Mouse (Mus musculus): ENCODE measurements around the gene Epn1. TPM values are rescaled to one million over a fixed set of nuclear protein-coding genes. Genes with fewer than 3 reads are reported as not detected.

Gene Epn1
- polyA plus RNA-seq, 1 experiment: 1,596 TPM

DNA sequence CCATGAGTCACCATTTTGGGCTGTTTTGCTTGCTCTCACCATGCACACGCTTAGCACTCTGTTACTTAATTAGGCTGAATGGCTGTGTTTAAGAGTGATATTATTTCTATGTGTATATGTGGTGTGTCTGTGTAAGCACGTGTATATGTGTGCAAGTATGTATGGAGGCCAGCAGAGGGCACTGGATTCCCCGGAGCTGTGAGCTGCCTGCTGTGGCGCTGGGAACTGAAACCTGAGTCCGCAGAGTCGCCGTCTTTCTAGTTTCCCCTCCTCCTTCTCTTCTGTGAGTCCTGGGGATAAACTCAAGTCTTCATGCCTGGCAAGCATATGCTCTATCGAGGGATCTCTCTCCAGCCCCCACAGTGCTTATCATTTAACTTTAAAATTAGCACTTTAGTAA lies 29.3 kb downstream of the Epn1 start:
- TF ChIP-seq GATA1 (IDR thresholded peaks at IDR 0.05; ENCODE audit: low read length): no peak

DNA sequence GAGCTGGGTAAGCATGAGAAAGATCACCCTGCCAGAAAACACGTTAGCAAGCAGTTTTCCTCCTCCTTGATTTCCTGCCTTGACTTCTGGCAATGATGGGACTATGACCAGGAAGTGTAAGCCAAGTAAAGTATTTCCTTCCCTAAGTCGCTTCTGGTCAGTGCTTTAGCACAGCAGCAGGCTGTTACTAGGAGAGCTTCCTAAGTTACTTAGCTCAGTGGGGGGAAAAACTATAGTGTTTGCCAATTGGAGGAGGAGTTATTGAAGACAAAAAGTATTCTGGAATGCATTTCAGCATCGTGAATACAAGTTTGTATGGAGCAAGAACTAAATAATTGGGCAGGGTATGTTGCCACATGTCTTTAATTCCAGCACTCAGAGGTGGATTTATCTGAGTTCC lies 32.7 kb downstream of the Epn1 start:
- TF ChIP-seq GATA1 (IDR thresholded peaks at IDR 0.05; ENCODE audit: low read length): no peak

DNA sequence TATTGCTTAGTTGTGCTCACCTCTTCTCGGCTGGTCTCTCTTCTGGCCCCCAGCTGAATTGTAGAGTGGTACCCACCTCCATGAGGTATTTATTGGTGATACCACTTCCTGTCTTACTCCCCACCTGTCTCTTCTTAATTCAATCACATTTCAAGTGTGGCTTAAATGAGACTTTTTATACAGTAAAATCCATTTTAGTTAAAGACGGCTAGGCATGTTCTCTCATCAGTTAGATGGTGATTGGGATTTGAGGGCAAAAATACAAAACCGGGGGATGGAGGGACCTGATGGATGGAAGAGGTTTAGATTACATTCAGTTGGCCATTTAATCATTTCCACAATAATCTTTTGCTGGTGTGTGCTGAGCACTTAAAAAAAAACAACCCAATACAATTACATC lies 36.8 kb downstream of the Epn1 start, which contains the start of gene Rfpl4:
Gene Rfpl4, minus strand, starts transcription at position 101 of the 400 bp plus-strand sequence.
- no peak for TF ChIP-seq GATA1 (IDR thresholded peaks at IDR 0.05; ENCODE audit: low read length)

DNA sequence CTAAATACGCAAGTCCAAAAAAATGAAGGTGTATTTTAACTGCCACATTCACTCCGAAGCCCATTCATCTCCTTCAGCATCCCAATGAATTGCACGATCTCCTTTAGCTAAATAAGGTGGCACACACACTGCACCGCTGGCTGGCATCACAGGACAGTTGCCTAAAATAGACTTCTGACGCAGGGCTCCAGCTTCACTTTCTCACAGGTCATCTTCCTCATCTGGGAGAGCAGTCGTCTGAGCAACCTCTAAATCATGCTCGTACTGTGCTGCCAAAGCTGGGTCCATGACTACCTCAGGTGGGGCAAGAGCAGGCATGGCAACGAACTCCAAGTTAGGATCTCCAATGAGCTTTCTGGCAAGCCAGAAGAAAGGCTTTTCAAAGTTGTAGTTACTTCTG lies 45.0 kb downstream of the Epn1 start:
- TF ChIP-seq GATA1 (IDR thresholded peaks at IDR 0.05; ENCODE audit: low read length): no peak

DNA sequence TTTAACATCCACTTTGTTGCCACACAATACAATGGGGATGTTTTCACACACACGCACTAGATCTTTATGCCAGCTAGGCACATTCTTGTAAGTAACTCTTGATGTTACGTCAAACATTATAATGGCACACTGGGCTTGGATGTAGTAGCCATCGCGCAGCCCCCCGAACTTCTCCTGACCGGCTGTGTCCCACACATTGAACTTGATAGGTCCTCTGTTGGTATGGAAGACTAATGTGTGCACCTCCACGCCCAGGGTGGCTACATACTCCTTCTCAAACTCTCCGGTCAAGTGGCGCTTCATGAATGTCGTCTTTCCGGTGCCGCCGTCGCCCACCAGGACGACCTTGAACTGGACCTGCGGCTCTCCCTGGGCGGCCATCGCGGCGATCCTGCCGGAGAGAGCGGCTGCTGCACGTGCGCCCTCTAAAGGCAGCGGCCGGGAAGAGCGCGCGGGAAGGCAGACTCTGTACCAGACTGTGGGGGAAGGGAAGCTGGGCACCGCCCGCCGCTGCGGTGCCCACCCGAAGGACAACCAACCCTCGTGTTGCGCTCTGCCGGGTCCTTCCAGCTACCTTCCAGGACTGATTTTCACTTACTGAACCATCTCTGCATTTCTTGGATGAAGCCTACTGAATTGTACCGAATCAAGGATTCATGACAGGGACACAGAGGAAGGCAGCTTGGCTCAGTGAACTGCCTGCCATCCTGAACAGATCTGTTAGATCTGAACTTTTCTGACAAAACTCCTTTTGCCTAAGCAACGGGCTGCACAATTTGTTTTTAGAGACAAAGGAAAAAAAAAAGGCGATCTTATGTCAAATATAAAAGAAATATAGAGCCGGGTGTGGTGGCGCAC lies 45.7 kb downstream of the Epn1 start, which contains the start of gene Rasl2-9:
Gene Rasl2-9, minus strand, starts transcription at position 402 of the 858 bp plus-strand sequence.
- no peak for TF ChIP-seq GATA1 (IDR thresholded peaks at IDR 0.05; ENCODE audit: low read length)

Other genes starting within 250 kb of the Epn1 start
- not detected in 2 replicates for gene Shisa7, start 235.5 kb upstream of the Epn1 start, polyA plus RNA-seq (2012)
- gene Isoc2b, start 210.0 kb upstream of the Epn1 start, polyA plus RNA-seq (2012): 11.3 and 13.0 TPM in 2 replicates
- 10.8 and 31.1 TPM in 2 replicates for gene Isoc2a, start 203.1 kb upstream of the Epn1 start, polyA plus RNA-seq (2012)
- not detected in 2 replicates for gene Gm36210, start 173.7 kb upstream of the Epn1 start, polyA plus RNA-seq (2012)
- gene Zfp628, start 165.0 kb upstream of the Epn1 start, polyA plus RNA-seq (2012): 57.2 and 60.0 TPM in 2 replicates
- gene Nat14, start 158.2 kb upstream of the Epn1 start, polyA plus RNA-seq (2012): 1.8 TPM in 2 replicates
- gene Ssc5d, start 154.4 kb upstream of the Epn1 start, polyA plus RNA-seq (2012): 0.05 TPM in 2 replicates
- gene Sbk2, start 115.8 kb upstream of the Epn1 start, polyA plus RNA-seq (2012): not detected in 2 replicates
- not detected in 2 replicates for gene Sbk3, start 109.1 kb upstream of the Epn1 start, polyA plus RNA-seq (2012)
- gene Zfp579, start 84.1 kb upstream of the Epn1 start, polyA plus RNA-seq (2012): 0.04 and 0.05 TPM in 2 replicates
- 56.5 and 78.4 TPM in 2 replicates for gene Zfp524, start 65.8 kb upstream of the Epn1 start, polyA plus RNA-seq (2012)
- 91.3 and 107 TPM in 2 replicates for gene Fiz1, start 65.5 kb upstream of the Epn1 start, polyA plus RNA-seq (2012)
- gene Gm44973, start 64.7 kb upstream of the Epn1 start, polyA plus RNA-seq (2012): 15.3 TPM in 1 of 2 replicates, not detected in the other
- gene Zfp865, start 59.9 kb upstream of the Epn1 start, polyA plus RNA-seq (2012): 146 and 194 TPM in 2 replicates
- gene Ccdc106, start 59.7 kb upstream of the Epn1 start, polyA plus RNA-seq (2012): 0.64 and 0.82 TPM in 2 replicates
- gene 4632433K11Rik, start 46.1 kb upstream of the Epn1 start, polyA plus RNA-seq (2012): not detected in 2 replicates
- gene Zfp784, start 41.8 kb upstream of the Epn1 start, polyA plus RNA-seq (2012): 2.9 and 3.1 TPM in 2 replicates
- gene Zfp580, start 28.7 kb upstream of the Epn1 start, polyA plus RNA-seq (2012): 0.73 and 0.90 TPM in 2 replicates
- gene U2af2, start 18.1 kb upstream of the Epn1 start, polyA plus RNA-seq (2012): 496 and 534 TPM in 2 replicates
- not detected in 2 replicates for gene Rfpl4, start 36.7 kb downstream of the Epn1 start, polyA plus RNA-seq (2012)
- gene Rasl2-9, start 45.7 kb downstream of the Epn1 start, polyA plus RNA-seq (2012): 0.44 and 0.48 TPM in 2 replicates
- not detected in 2 replicates for gene Vmn1r55, start 69.4 kb downstream of the Epn1 start, polyA plus RNA-seq (2012)
- not detected in 2 replicates for gene Vmn1r56, start 116.5 kb downstream of the Epn1 start, polyA plus RNA-seq (2012)
- not detected in 2 replicates for gene Vmn1r57, start 138.3 kb downstream of the Epn1 start, polyA plus RNA-seq (2012)